Mouse (Mus musculus): Measurements from ENCODE around the gene Ablim1.

DNA sequence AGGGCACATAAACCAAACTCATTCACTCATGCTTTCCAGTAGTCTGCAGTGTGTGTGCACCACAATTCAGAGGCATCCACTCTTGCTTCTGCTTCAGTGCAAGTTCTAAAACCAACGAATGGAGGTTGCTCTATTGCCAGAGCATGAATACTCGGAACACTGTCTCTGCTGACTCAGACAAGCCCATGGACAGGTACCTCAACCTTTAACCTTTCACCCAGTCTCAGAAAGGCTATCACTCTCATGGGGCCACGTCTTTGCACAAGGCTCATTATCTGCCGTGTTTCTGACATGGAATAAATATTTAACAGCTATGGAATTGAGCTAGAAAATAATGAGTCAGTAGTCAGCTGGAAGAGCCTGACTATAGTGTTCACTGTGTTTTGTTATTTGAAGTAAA lies 4.7 kb downstream of the Ablim1 start:
- TF ChIP-seq CTCF (IDR thresholded peaks at IDR 0.05; ENCODE audit: insufficient read depth, low read depth, low read length) (no peak), POLR2A (IDR thresholded peaks at IDR 0.05; ENCODE audit: insufficient read depth, low read depth, low read length) (no peak)
